Mouse (Mus musculus): Measurements from ENCODE around the gene Bckdhb. TPM values are rescaled to one million over a fixed set of nuclear protein-coding genes. Genes with fewer than 3 reads are reported as not detected.
"Not testable (repeated sequence)": the region's sequence is repeated elsewhere in the genome, so short reads cannot be mapped to it uniquely, and the experiment has no call there.

Gene Bckdhb
- polyA plus RNA-seq, 1 experiment from 2014 or later: 49.9 TPM

- ATAC-seq (replicated peaks; ENCODE audit: insufficient number of reproducible peaks, low FRiP score, low TSS enrichment); H3K27me3 ChIP-seq (ENCODE audit: control insufficient read depth, insufficient read depth, low read length): not testable (repeated sequence)
Measured at GRCm38 (mm10) chr9:84060781-84061180, 135.8 kb downstream of the Bckdhb start.

DNA sequence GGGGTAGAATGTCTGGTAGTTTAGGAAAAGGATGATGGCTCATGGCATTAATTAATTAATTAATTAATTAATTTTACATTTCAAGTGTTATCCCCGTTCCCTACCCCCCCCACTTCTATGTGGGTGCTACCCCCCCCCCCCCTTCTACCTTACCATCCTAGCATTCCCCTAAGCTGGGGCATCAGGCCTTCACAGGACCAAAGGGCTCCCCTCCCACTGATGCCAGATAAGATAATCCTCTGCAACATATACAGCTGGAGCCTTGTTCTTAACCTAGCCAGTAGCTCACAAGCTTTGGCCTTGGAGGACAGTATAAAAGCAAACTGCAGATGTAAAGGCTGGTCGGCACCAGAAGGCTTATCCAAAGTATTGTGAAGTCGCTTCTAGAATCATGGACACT is 138.7 kb downstream of the Bckdhb start:
- no peaks in the 10 kb centered on the region for H3K27me3 ChIP-seq (ENCODE audit: control insufficient read depth, insufficient read depth, low read length)
- no peak overlapping the region for H3K4me3 ChIP-seq (ENCODE audit: low read depth, low read length)
- 85% methylated on average over 3 of the region's 3 CpGs for WGBS (ENCODE audit: insufficient replicate concordance)
- no peaks in the 10 kb centered on the region for H3K36me3 ChIP-seq (ENCODE audit: control insufficient read depth, insufficient read depth, low read length)
- no peak for ATAC-seq (replicated peaks; ENCODE audit: insufficient number of reproducible peaks, low FRiP score, low TSS enrichment)
- H3K4me1 ChIP-seq (ENCODE audit: control insufficient read depth, insufficient read depth, low read length): no peaks in the 10 kb centered on the region
- no peaks in the 10 kb centered on the region for H3K9me3 ChIP-seq (replicated peaks; ENCODE audit: control insufficient read depth, low read length)
- no peak overlapping the region for H3K9ac ChIP-seq (ENCODE audit: low read depth, low read length)
- no peak overlapping the region for H3K27ac ChIP-seq (ENCODE audit: low read depth, low read length)
- H3K4me2 ChIP-seq: no peak overlapping the region

More at GRCm38 (mm10) chr9:84060781-84061180, 135.8 kb downstream of the Bckdhb start:
- H3K4me1 ChIP-seq (ENCODE audit: control insufficient read depth, insufficient read depth, low read length); H3K4me3 ChIP-seq (ENCODE audit: low read depth, low read length); H3K27ac ChIP-seq (ENCODE audit: low read depth, low read length); H3K9me3 ChIP-seq (replicated peaks; ENCODE audit: control insufficient read depth, low read length); H3K9ac ChIP-seq (ENCODE audit: low read depth, low read length); H3K4me2 ChIP-seq; H3K36me3 ChIP-seq (ENCODE audit: control insufficient read depth, insufficient read depth, low read length): not testable (repeated sequence)
- WGBS (ENCODE audit: insufficient replicate concordance): 72% methylated on average over 4 of the region's 4 CpGs

GRCm38 (mm10) chr9:84064113-84064512 is 139.2 kb downstream of the Bckdhb start:
- H3K9ac ChIP-seq (ENCODE audit: low read depth, low read length): no peak overlapping the region
- H3K4me2 ChIP-seq: no peak overlapping the region
- no peak overlapping the region for H3K27ac ChIP-seq (ENCODE audit: low read depth, low read length)
- no peaks in the 10 kb centered on the region for H3K36me3 ChIP-seq (ENCODE audit: control insufficient read depth, insufficient read depth, low read length)
- ATAC-seq (replicated peaks; ENCODE audit: insufficient number of reproducible peaks, low FRiP score, low TSS enrichment): no peak
- no peaks in the 10 kb centered on the region for H3K9me3 ChIP-seq (replicated peaks; ENCODE audit: control insufficient read depth, low read length)
- H3K27me3 ChIP-seq (ENCODE audit: control insufficient read depth, insufficient read depth, low read length): no peaks in the 10 kb centered on the region
- whole genome bisulfite sequencing (ENCODE audit: insufficient replicate concordance): 83% methylated on average over 4 of the region's 4 CpGs
- H3K4me3 ChIP-seq (ENCODE audit: low read depth, low read length): no peak overlapping the region
- no peaks in the 10 kb centered on the region for H3K4me1 ChIP-seq (ENCODE audit: control insufficient read depth, insufficient read depth, low read length)

DNA sequence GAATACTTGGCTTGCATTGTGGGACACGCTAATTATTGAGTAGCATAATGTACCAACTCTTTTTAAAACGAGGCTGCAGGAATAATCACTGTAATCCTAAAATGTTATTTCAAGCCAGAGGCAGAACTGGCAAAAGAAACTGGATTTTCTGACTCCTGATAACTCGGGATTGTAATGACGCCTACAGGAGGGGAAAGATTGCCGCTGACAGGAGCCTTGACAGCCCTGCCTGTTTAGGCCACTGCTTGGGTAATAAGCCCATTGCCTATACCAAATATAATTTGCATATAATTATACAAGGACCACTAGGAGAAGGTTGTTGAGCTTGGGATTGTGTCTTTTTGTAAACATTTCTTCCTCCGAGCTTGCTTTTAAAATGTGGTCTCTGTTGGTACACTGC is 145.3 kb downstream of the Bckdhb start:
- 62% methylated on average over 6 of the region's 6 CpGs for WGBS (ENCODE audit: insufficient replicate concordance)
- no peak overlapping the region for H3K4me3 ChIP-seq (ENCODE audit: low read depth, low read length)
- H3K36me3 ChIP-seq (ENCODE audit: control insufficient read depth, insufficient read depth, low read length): no peaks in the 10 kb centered on the region
- no peak overlapping the region for H3K4me2 ChIP-seq
- no peaks in the 10 kb centered on the region for H3K9me3 ChIP-seq (replicated peaks; ENCODE audit: control insufficient read depth, low read length)
- no peak overlapping the region for H3K27ac ChIP-seq (ENCODE audit: low read depth, low read length)
- ATAC-seq (replicated peaks; ENCODE audit: insufficient number of reproducible peaks, low FRiP score, low TSS enrichment): no peak
- H3K9ac ChIP-seq (ENCODE audit: low read depth, low read length): no peak overlapping the region
- peaks cover 3% of the 10 kb centered on the region; the same call in 1 of the 2 replicates for H3K4me1 ChIP-seq (ENCODE audit: control insufficient read depth, insufficient read depth, low read length)
- H3K27me3 ChIP-seq (ENCODE audit: control insufficient read depth, insufficient read depth, low read length): no peaks in the 10 kb centered on the region

DNA sequence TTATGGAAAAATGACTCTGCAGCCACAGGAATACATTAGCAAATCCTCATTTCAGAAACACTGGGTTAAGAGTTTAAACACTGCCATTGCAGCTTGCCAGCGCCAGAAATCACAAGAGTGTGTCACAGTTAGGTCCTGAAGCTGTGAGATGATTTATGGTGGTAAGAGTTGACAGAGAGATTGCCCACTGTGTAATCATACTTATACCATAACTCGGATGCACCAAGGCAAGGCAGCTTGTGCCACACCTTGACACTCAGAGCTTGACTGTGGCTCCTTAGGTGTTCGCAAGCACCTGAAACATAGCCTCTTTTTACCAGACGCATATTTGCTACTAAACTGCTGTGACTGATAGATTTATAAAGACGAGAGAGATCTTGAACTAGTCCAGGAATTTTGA is 145.8 kb downstream of the Bckdhb start:
- no peaks in the 10 kb centered on the region for H3K27me3 ChIP-seq (ENCODE audit: control insufficient read depth, insufficient read depth, low read length)
- H3K4me1 ChIP-seq (ENCODE audit: control insufficient read depth, insufficient read depth, low read length): peaks cover 3% of the 10 kb centered on the region; the same call in 1 of the 2 replicates
- H3K27ac ChIP-seq (ENCODE audit: low read depth, low read length): no peak overlapping the region
- ATAC-seq (replicated peaks; ENCODE audit: insufficient number of reproducible peaks, low FRiP score, low TSS enrichment): no peak
- H3K9ac ChIP-seq (ENCODE audit: low read depth, low read length): no peak overlapping the region
- no peak overlapping the region for H3K4me3 ChIP-seq (ENCODE audit: low read depth, low read length)
- 71% methylated on average over 5 of the region's 5 CpGs for WGBS (ENCODE audit: insufficient replicate concordance)
- H3K36me3 ChIP-seq (ENCODE audit: control insufficient read depth, insufficient read depth, low read length): no peaks in the 10 kb centered on the region
- no peak overlapping the region for H3K4me2 ChIP-seq
- no peaks in the 10 kb centered on the region for H3K9me3 ChIP-seq (replicated peaks; ENCODE audit: control insufficient read depth, low read length)

DNA sequence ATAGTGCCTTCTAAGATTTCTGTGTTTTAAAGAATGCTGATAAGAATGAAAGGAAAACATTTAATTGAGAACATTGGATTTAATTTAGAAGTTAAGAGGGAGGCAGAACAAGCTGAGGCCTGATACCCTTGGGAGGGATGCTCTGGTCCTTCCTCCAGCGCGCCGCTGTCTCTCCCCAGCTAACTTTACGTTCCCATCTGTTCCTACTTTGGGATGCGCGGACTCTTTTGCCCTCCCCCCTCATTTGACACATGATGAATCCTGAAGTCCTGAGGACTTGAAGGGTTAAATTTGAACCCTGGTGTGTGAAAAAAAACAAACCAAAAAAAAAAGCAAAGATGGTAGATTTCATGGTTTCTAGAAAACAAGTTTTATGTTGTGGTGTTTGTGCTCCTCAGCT is 147.6 kb downstream of the Bckdhb start:
- Histone ChIP-seq H3K9me3 (replicated peaks; ENCODE audit: control insufficient read depth, low read length) (no peaks in the 10 kb centered on the region), H3K4me2 (no peak overlapping the region), H3K9ac (ENCODE audit: low read depth, low read length) (no peak overlapping the region), H3K4me3 (ENCODE audit: low read depth, low read length) (no peak overlapping the region), H3K27ac (ENCODE audit: low read depth, low read length) (no peak overlapping the region), H3K36me3 (ENCODE audit: control insufficient read depth, insufficient read depth, low read length) (no peaks in the 10 kb centered on the region), H3K4me1 (ENCODE audit: control insufficient read depth, insufficient read depth, low read length) (peaks cover 3% of the 10 kb centered on the region; the same call in 1 of the 2 replicates), H3K27me3 (ENCODE audit: control insufficient read depth, insufficient read depth, low read length) (no peaks in the 10 kb centered on the region)
- 95% methylated on average over 6 of the region's 6 CpGs for WGBS (ENCODE audit: insufficient replicate concordance)
- no peak for ATAC-seq (replicated peaks; ENCODE audit: insufficient number of reproducible peaks, low FRiP score, low TSS enrichment)

DNA sequence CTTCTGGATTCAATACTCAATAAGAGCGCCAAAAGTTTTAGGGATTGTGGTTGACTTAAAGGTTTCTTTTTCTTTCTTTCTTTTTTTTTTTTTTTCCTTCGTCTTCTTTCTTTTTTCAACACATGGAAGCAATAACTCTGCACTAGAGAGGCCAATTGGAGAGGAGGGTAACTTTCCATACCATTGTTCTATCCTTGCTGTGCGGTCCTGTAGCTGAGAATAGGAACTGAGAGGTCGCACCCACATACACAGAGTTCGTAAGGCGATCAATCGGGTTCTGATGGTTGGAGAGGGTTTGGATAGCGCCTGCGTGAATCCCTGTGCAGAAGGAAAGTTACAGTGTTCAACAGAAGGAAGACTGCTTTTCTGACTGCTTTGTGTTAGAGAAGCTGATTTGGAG is 148.3 kb downstream of the Bckdhb start:
- H3K4me3 ChIP-seq (ENCODE audit: low read depth, low read length): no peak overlapping the region
- H3K27ac ChIP-seq (ENCODE audit: low read depth, low read length): no peak overlapping the region
- no peaks in the 10 kb centered on the region for H3K9me3 ChIP-seq (replicated peaks; ENCODE audit: control insufficient read depth, low read length)
- no peak overlapping the region for H3K4me2 ChIP-seq
- H3K36me3 ChIP-seq (ENCODE audit: control insufficient read depth, insufficient read depth, low read length): no peaks in the 10 kb centered on the region
- WGBS (ENCODE audit: insufficient replicate concordance): 84% methylated on average over 9 of the region's 9 CpGs
- no peaks in the 10 kb centered on the region for H3K27me3 ChIP-seq (ENCODE audit: control insufficient read depth, insufficient read depth, low read length)
- ATAC-seq (replicated peaks; ENCODE audit: insufficient number of reproducible peaks, low FRiP score, low TSS enrichment): no peak
- no peak overlapping the region for H3K9ac ChIP-seq (ENCODE audit: low read depth, low read length)
- peaks cover 3% of the 10 kb centered on the region; the same call in 1 of the 2 replicates for H3K4me1 ChIP-seq (ENCODE audit: control insufficient read depth, insufficient read depth, low read length)

DNA sequence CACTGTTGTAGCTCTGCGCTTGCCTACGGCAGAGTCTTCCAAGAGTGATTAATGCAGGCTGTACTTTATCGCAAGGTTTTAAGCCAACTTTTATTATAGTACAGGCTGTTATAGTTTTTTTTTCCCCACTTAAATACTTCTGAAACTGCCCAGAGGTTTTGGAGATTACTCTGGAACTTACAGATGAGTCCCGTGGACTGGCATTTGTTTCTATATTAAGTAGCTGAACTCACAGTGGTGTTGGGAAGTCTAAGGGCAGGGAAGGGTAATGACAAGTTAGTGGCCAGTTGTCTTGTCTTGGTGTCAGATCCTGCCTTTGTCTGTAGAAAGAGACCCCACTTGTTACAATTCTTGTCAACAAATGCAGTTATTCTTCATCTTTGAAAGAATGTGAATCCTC is 158.6 kb downstream of the Bckdhb start:
- WGBS (ENCODE audit: insufficient replicate concordance): 72% methylated on average over 4 of the region's 4 CpGs
- no peaks in the 10 kb centered on the region for H3K4me1 ChIP-seq (ENCODE audit: control insufficient read depth, insufficient read depth, low read length)
- no peaks in the 10 kb centered on the region for H3K36me3 ChIP-seq (ENCODE audit: control insufficient read depth, insufficient read depth, low read length)
- H3K27ac ChIP-seq (ENCODE audit: low read depth, low read length): no peak overlapping the region
- no peak overlapping the region for H3K4me3 ChIP-seq (ENCODE audit: low read depth, low read length)
- H3K9ac ChIP-seq (ENCODE audit: low read depth, low read length): no peak overlapping the region
- H3K9me3 ChIP-seq (replicated peaks; ENCODE audit: control insufficient read depth, low read length): no peaks in the 10 kb centered on the region
- H3K4me2 ChIP-seq: peak overlapping the region; percentile 37; the same call in 1 of the 2 replicates
- H3K27me3 ChIP-seq (ENCODE audit: control insufficient read depth, insufficient read depth, low read length): no peaks in the 10 kb centered on the region
- no peak for ATAC-seq (replicated peaks; ENCODE audit: insufficient number of reproducible peaks, low FRiP score, low TSS enrichment)

DNA sequence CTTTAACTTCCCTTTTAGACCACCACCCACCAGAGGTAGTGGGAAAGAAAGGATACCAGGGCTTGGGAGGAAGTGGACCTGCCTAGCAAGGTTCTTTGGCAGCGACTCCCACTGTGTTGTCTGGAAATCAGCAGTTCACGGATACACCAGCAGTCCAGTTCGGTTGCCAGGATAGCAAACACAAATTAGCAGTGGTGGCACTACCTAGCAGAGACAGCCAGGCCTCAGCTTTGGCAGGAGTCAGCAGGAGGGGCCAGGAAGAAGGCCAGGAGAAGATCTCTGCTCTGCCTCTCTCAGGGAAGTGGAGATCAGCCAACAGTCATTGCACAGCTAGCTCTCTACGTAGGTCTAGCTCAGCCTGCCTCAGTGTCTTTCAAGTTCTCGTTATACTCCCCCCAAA is 159.7 kb downstream of the Bckdhb start:
- no peak overlapping the region for H3K9ac ChIP-seq (ENCODE audit: low read depth, low read length)
- no peaks in the 10 kb centered on the region for H3K9me3 ChIP-seq (replicated peaks; ENCODE audit: control insufficient read depth, low read length)
- H3K27me3 ChIP-seq (ENCODE audit: control insufficient read depth, insufficient read depth, low read length): no peaks in the 10 kb centered on the region
- no peak overlapping the region for H3K27ac ChIP-seq (ENCODE audit: low read depth, low read length)
- ATAC-seq (replicated peaks; ENCODE audit: insufficient number of reproducible peaks, low FRiP score, low TSS enrichment): no peak
- H3K4me1 ChIP-seq (ENCODE audit: control insufficient read depth, insufficient read depth, low read length): no peaks in the 10 kb centered on the region
- WGBS (ENCODE audit: insufficient replicate concordance): 86% methylated on average over 5 of the region's 5 CpGs
- no peak overlapping the region for H3K4me2 ChIP-seq
- no peak overlapping the region for H3K4me3 ChIP-seq (ENCODE audit: low read depth, low read length)
- H3K36me3 ChIP-seq (ENCODE audit: control insufficient read depth, insufficient read depth, low read length): no peaks in the 10 kb centered on the region
